Mouse (Mus musculus): ENCODE data around the gene Zfp467. TPM values are rescaled to one million over a fixed set of nuclear protein-coding genes. Genes with fewer than 3 reads are reported as not detected.

Gene Zfp467
- 18.9 and 22.0 TPM in 2 replicates for polyA plus RNA-seq (2015; fragmentation: Nextera tagmentation; extraction: Ambion mirVana)

GRCm38 (mm10) chr6:48445181-48446101, at the start of gene Zfp467:
TSS of gene Zfp467 (minus strand) at chr6:48445825.
- peak within 1 kb of the TSS; percentile 93 for H3K27ac ChIP-seq
- peak within 1 kb of the TSS; percentile 71 for H3K9ac ChIP-seq
- WGBS = under 1% methylated on average over 64 of the region's 65 CpGs
- no peaks in the 10 kb centered on the region for H3K9me3 ChIP-seq
- H3K4me3 ChIP-seq = peak within 1 kb of the TSS; percentile 74
- peak within 1 kb of the TSS; percentile 92 for H3K4me2 ChIP-seq
- peak; percentile 36; the same call in 1 of the 2 replicates for ATAC-seq (ENCODE audit: borderline replicate concordance, extremely low read depth, low FRiP score, low TSS enrichment)
- H3K36me3 ChIP-seq = peaks cover 21% of the 10 kb centered on the region
- H3K27me3 ChIP-seq = no peaks in the 10 kb centered on the region
- H3K4me1 ChIP-seq = peaks cover 28% of the 10 kb centered on the region

- Histone ChIP-seq H3K4me3 (no peak overlapping the region), H3K9me3 (no peaks in the 10 kb centered on the region), H3K27me3 (no peaks in the 10 kb centered on the region), H3K9ac (no peak overlapping the region), H3K36me3 (no peaks in the 10 kb centered on the region), H3K27ac (no peak overlapping the region), H3K4me1 (peaks cover 6% of the 10 kb centered on the region), H3K4me2 (no peak overlapping the region)
- ATAC-seq (ENCODE audit: borderline replicate concordance, extremely low read depth, low FRiP score, low TSS enrichment) = no peak
- WGBS = 27% methylated on average over 8 of the region's 8 CpGs
These were observed 47.6 kb upstream of the Zfp467 start for GRCm38 (mm10) chr6:48493136-48493730.

GRCm38 (mm10) chr6:48491361-48491760, 45.7 kb upstream of the Zfp467 start:
- Histone ChIP-seq H3K36me3 (no peaks in the 10 kb centered on the region), H3K4me1 (peaks cover 11% of the 10 kb centered on the region), H3K4me2 (no peak overlapping the region), H3K9me3 (no peaks in the 10 kb centered on the region), H3K27ac (no peak overlapping the region), H3K27me3 (no peaks in the 10 kb centered on the region), H3K4me3 (no peak overlapping the region), H3K9ac (no peak overlapping the region)
- no peak for ATAC-seq (ENCODE audit: borderline replicate concordance, extremely low read depth, low FRiP score, low TSS enrichment)
- WGBS = 49% methylated on average over 9 of the region's 9 CpGs

- H3K27me3 ChIP-seq = no peaks in the 10 kb centered on the region
- no peak overlapping the region for H3K4me2 ChIP-seq
- H3K9ac ChIP-seq = no peak overlapping the region
- ATAC-seq (ENCODE audit: borderline replicate concordance, extremely low read depth, low FRiP score, low TSS enrichment) = no peak
- no peaks in the 10 kb centered on the region for H3K36me3 ChIP-seq
- 96% methylated on average over 3 of the region's 3 CpGs for WGBS
- no peaks in the 10 kb centered on the region for H3K9me3 ChIP-seq
- no peak overlapping the region for H3K27ac ChIP-seq
- peaks cover 11% of the 10 kb centered on the region for H3K4me1 ChIP-seq
- H3K4me3 ChIP-seq = no peak overlapping the region
These were observed 44.1 kb upstream of the Zfp467 start for GRCm38 (mm10) chr6:48489741-48490140.

GRCm38 (mm10) chr6:48487747-48488725, 42.4 kb upstream of the Zfp467 start:
- Histone ChIP-seq H3K27me3 (no peaks in the 10 kb centered on the region), H3K36me3 (no peaks in the 10 kb centered on the region), H3K27ac (no peak overlapping the region), H3K4me2 (peak overlapping the region; percentile 55), H3K9me3 (no peaks in the 10 kb centered on the region), H3K4me3 (peak overlapping the region; percentile 19; the same call in 1 of the 2 replicates), H3K9ac (no peak overlapping the region), H3K4me1 (peaks cover 11% of the 10 kb centered on the region)
- ATAC-seq (ENCODE audit: borderline replicate concordance, extremely low read depth, low FRiP score, low TSS enrichment) = peak; percentile 16; the same call in 1 of the 2 replicates
- 7% methylated on average over 23 of the region's 25 CpGs for WGBS

GRCm38 (mm10) chr6:48482501-48482900, 36.9 kb upstream of the Zfp467 start:
- Histone ChIP-seq H3K27me3 (no peaks in the 10 kb centered on the region), H3K4me2 (no peak overlapping the region), H3K27ac (no peak overlapping the region), H3K36me3 (no peaks in the 10 kb centered on the region), H3K4me3 (no peak overlapping the region), H3K9me3 (no peaks in the 10 kb centered on the region), H3K4me1 (no peaks in the 10 kb centered on the region), H3K9ac (no peak overlapping the region)
- WGBS = 79% methylated on average over 5 of the region's 5 CpGs
- ATAC-seq (ENCODE audit: borderline replicate concordance, extremely low read depth, low FRiP score, low TSS enrichment) = no peak

GRCm38 (mm10) chr6:48478446-48478845, 32.8 kb upstream of the Zfp467 start:
- no peaks in the 10 kb centered on the region for H3K36me3 ChIP-seq
- H3K4me1 ChIP-seq = no peaks in the 10 kb centered on the region
- no peaks in the 10 kb centered on the region for H3K27me3 ChIP-seq
- WGBS = 78% methylated on average over 4 of the region's 4 CpGs
- no peak overlapping the region for H3K4me2 ChIP-seq
- H3K4me3 ChIP-seq = no peak overlapping the region
- H3K9me3 ChIP-seq = no peaks in the 10 kb centered on the region
- H3K27ac ChIP-seq = no peak overlapping the region
- no peak overlapping the region for H3K9ac ChIP-seq
- ATAC-seq (ENCODE audit: borderline replicate concordance, extremely low read depth, low FRiP score, low TSS enrichment) = no peak

GRCm38 (mm10) chr6:48470739-48471138, 25.1 kb upstream of the Zfp467 start:
- Histone ChIP-seq H3K4me2 (no peak overlapping the region), H3K4me1 (no peaks in the 10 kb centered on the region), H3K4me3 (no peak overlapping the region), H3K27ac (no peak overlapping the region), H3K9ac (no peak overlapping the region), H3K36me3 (no peaks in the 10 kb centered on the region), H3K27me3 (no peaks in the 10 kb centered on the region), H3K9me3 (no peaks in the 10 kb centered on the region)
- no peak for ATAC-seq (ENCODE audit: borderline replicate concordance, extremely low read depth, low FRiP score, low TSS enrichment)
- 73% methylated on average over 2 of the region's 2 CpGs for WGBS

- H3K27me3 ChIP-seq = no peaks in the 10 kb centered on the region
- H3K9me3 ChIP-seq = no peaks in the 10 kb centered on the region
- no peak for ATAC-seq (ENCODE audit: borderline replicate concordance, extremely low read depth, low FRiP score, low TSS enrichment)
- no peak overlapping the region for H3K9ac ChIP-seq
- H3K4me1 ChIP-seq = no peaks in the 10 kb centered on the region
- no peak overlapping the region for H3K4me3 ChIP-seq
- no peaks in the 10 kb centered on the region for H3K36me3 ChIP-seq
- WGBS = 74% methylated on average over 7 of the region's 7 CpGs
- no peak overlapping the region for H3K27ac ChIP-seq
- H3K4me2 ChIP-seq = no peak overlapping the region
These were observed 21.9 kb upstream of the Zfp467 start for GRCm38 (mm10) chr6:48467490-48467889.

GRCm38 (mm10) chr6:48466715-48467114, 21.1 kb upstream of the Zfp467 start:
- no peaks in the 10 kb centered on the region for H3K27me3 ChIP-seq
- H3K4me2 ChIP-seq = no peak overlapping the region
- H3K9ac ChIP-seq = no peak overlapping the region
- H3K4me1 ChIP-seq = no peaks in the 10 kb centered on the region
- no peaks in the 10 kb centered on the region for H3K36me3 ChIP-seq
- 28% methylated on average over 6 of the region's 6 CpGs for WGBS
- no peak overlapping the region for H3K4me3 ChIP-seq
- no peak for ATAC-seq (ENCODE audit: borderline replicate concordance, extremely low read depth, low FRiP score, low TSS enrichment)
- no peak overlapping the region for H3K27ac ChIP-seq
- no peaks in the 10 kb centered on the region for H3K9me3 ChIP-seq

GRCm38 (mm10) chr6:48464966-48465679, 19.5 kb upstream of the Zfp467 start:
- H3K4me3 ChIP-seq = no peak overlapping the region
- no peak for ATAC-seq (ENCODE audit: borderline replicate concordance, extremely low read depth, low FRiP score, low TSS enrichment)
- no peak overlapping the region for H3K9ac ChIP-seq
- no peaks in the 10 kb centered on the region for H3K27me3 ChIP-seq
- no peaks in the 10 kb centered on the region for H3K36me3 ChIP-seq
- no peak overlapping the region for H3K27ac ChIP-seq
- H3K4me1 ChIP-seq = no peaks in the 10 kb centered on the region
- 74% methylated on average over 13 of the region's 13 CpGs for WGBS
- no peak overlapping the region for H3K4me2 ChIP-seq
- H3K9me3 ChIP-seq = no peaks in the 10 kb centered on the region
